Mouse (Mus musculus) spleen, adult 2 months (tissue): ENCODE data around the gene Lgr4.

Source experiments
- CTCF ChIP-seq: fragments of 200-500 bp; IDR thresholded peaks from 2 replicates; pipeline ENCODE4 v1.5.1; 2011; ENCODE audit warnings: mild to moderate bottlenecking, inconsistent platforms; ENCODE audit not compliant: insufficient read depth, insufficient read length, insufficient replicate concordance; ENCODE audit errors: extremely low read depth
- POLR2A ChIP-seq: fragments of 200-500 bp; IDR thresholded peaks from 2 replicates; pipeline ENCODE4 v1.6.1; 2011; ENCODE audit warnings: low read depth, low read length, inconsistent platforms

DNA sequence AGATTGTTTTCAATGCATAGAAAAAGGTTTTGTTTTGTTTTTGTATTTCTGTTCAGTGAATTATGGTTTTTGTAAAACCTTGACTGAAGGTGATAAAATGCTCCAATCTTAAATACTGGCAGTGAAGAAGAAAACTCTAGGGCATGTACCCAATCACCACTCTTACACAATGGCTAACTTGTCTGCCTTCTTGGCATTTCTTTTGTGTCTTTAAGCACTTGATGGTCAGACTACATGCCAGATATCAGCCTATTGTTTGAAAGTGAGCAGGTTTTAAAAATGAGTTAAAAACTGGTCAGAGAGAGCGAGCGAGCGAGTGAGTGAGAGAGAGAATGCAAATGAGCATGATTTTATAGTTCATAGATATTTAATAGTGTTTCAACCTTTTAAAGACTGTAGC lies 6.5 kb downstream of the Lgr4 start:
- TF ChIP-seq CTCF, result no peak
- TF ChIP-seq POLR2A, result no peak
